Mouse (Mus musculus) midbrain, embryonic 13.5 days (tissue): ENCODE data around the gene Ankrd22. TPM values are rescaled to one million over a fixed set of nuclear protein-coding genes. Genes with fewer than 3 reads are reported as not detected.
"Not testable (repeated sequence)": the region's sequence is repeated elsewhere in the genome, so short reads cannot be mapped to it uniquely, and the experiment has no call there.

ENCODE experiments used
- ATAC-seq: fragments of 200-750 bp; cut with Nextera tagmentation; 2 replicates; pipeline ENCODE4 v1.8.0; 2017; ENCODE audit warnings: mild to moderate bottlenecking, moderate TSS enrichment, moderate library complexity
- H3K27ac ChIP-seq: fragments of 300-500 bp; sonication (generic); 2 replicates; pipeline ENCODE4 v1.5.1; 2015; ENCODE audit warnings: inconsistent platforms, mild to moderate bottlenecking, moderate library complexity
- H3K27me3 ChIP-seq: fragments of 300-500 bp; sonication (generic); 2 replicates; pipeline ENCODE4 v1.6.1; 2015; ENCODE audit warnings: mild to moderate bottlenecking, inconsistent platforms
- H3K36me3 ChIP-seq: fragments of 300-500 bp; sonication (generic); 2 replicates; pipeline ENCODE4 v1.6.1; 2015; ENCODE audit warnings: mild to moderate bottlenecking, inconsistent platforms
- H3K4me1 ChIP-seq: fragments of 300-500 bp; sonication (generic); replicated peaks from 2 replicates; pipeline ENCODE4 v1.6.1; 2015; ENCODE audit warnings: inconsistent platforms
- H3K4me2 ChIP-seq: fragments of 300-500 bp; sonication (generic); replicated peaks from 2 replicates; pipeline ENCODE4 v1.6.1; 2015; ENCODE audit warnings: moderate library complexity, mild to moderate bottlenecking, inconsistent platforms
- H3K4me3 ChIP-seq: fragments of 300-500 bp; sonication (generic); replicated peaks from 2 replicates; pipeline ENCODE4 v1.5.1; 2015; ENCODE audit warnings: mild to moderate bottlenecking, inconsistent platforms
- H3K9ac ChIP-seq: fragments of 300-500 bp; sonication (generic); replicated peaks from 2 replicates; pipeline ENCODE4 v1.6.1; 2015; ENCODE audit warnings: mild to moderate bottlenecking, inconsistent platforms
- H3K9me3 ChIP-seq: fragments of 300-500 bp; sonication (generic); 2 replicates; pipeline ENCODE4 v1.6.1; 2016; ENCODE audit warnings: mild to moderate bottlenecking, inconsistent platforms
- WGBS: fragments of 180-500 bp; shearing (Covaris S2); methylation state at CpG from one replicate; pipeline ENCODE4 v1.1.7; 2015; 5-methylcytosine and 5-hydroxymethylcytosine counted together
- polyA plus RNA-seq: library from polyadenylated mRNA; unstranded; fragments of >200 nt; fragmentation: Nextera tagmentation; extraction: Ambion mirVana; gene quantifications from 2 replicates; pipeline ENCODE4 v1.2.1, GENCODE M21; 2015

Gene Ankrd22
- not detected in 2 replicates for polyA plus RNA-seq

DNA sequence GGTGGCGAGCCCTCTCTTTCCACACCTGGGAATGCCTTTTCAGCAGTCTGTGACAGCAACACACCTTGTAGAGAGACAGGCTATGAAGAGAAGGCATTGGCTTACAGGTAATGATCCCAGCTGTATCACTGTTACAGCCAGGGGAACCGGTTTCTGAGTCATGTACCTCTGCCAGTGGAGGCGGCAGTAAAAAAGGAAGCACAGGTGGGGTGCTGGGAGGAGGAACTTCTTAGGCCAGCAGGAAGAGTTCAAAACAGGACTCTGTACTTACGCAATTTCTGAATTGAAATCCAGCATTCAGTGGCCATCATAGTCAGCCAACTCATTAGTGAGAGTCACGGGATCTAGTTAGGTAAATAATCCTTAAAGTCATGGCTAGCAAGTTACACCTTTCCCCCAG, at the start of gene Ankrd22:
Gene Ankrd22, minus strand, starts transcription at position 163 of the 400 bp plus-strand sequence.
- 76% methylated on average over 5 of the region's 5 CpGs for WGBS
- no peak within 1 kb of the TSS for H3K4me3 ChIP-seq
- H3K4me2 ChIP-seq, result no peak within 1 kb of the TSS
- H3K9me3 ChIP-seq, result no peaks in the 10 kb centered on the region
- H3K9ac ChIP-seq, result no peak within 1 kb of the TSS
- ATAC-seq, result no peak
- H3K27ac ChIP-seq, result no peak within 1 kb of the TSS
- H3K27me3 ChIP-seq, result peaks cover 24% of the 10 kb centered on the region
- H3K4me1 ChIP-seq, result no peaks in the 10 kb centered on the region
- no peaks in the 10 kb centered on the region for H3K36me3 ChIP-seq

DNA sequence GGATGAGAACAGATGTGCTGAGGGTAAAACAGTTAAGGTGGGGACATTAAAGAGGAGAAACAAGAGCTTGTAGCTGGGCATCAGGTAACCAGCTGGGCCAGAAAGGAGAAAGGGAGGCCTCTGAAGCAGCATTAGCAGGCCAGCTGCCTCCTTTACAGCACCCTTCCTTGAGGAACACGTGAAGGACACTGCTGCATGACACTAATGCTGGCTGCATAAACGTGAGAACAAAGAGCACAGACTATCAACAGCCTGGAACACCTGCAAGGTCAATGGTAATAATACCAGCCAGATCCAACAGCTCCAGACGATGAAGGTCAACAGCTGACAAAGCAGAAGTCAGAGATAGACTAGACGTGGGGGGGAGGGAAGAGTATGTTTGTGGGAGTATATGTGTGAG, 48.3 kb upstream of the Ankrd22 start:
- Histone ChIP-seq H3K9ac (no peak overlapping the region), H3K9me3 (no peaks in the 10 kb centered on the region), H3K27me3 (no peaks in the 10 kb centered on the region), H3K4me1 (no peaks in the 10 kb centered on the region; the same call in 1 of the 2 replicates), H3K36me3 (no peaks in the 10 kb centered on the region), H3K27ac (no peak overlapping the region), H3K4me2 (no peak overlapping the region), H3K4me3 (no peak overlapping the region)
- WGBS, result 59% methylated on average over 4 of the region's 4 CpGs
- no peak for ATAC-seq

DNA sequence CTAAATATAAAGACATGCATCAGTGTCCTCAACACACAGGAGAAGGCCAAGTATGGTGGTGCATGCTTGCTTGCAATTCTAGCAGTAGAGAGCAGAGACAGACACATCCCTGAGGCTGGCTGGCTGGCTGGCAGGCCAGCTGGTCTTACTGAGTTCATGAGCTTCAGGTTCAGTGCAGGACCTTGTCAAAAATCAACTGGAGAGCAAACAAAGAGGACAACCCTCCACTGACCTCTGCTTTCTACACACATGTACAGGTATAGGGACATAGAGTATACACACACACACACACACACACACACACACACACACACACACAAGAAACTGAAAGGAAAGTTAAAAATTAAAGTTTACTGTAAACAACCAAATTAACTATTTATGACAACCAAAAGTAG, 47.4 kb upstream of the Ankrd22 start:
- Histone ChIP-seq H3K4me2 (no peak overlapping the region), H3K36me3 (no peaks in the 10 kb centered on the region), H3K27me3 (no peaks in the 10 kb centered on the region), H3K9ac (no peak overlapping the region), H3K4me1 (no peaks in the 10 kb centered on the region; the same call in 1 of the 2 replicates), H3K27ac (no peak overlapping the region), H3K9me3 (no peaks in the 10 kb centered on the region), H3K4me3 (no peak overlapping the region)
- no peak for ATAC-seq

DNA sequence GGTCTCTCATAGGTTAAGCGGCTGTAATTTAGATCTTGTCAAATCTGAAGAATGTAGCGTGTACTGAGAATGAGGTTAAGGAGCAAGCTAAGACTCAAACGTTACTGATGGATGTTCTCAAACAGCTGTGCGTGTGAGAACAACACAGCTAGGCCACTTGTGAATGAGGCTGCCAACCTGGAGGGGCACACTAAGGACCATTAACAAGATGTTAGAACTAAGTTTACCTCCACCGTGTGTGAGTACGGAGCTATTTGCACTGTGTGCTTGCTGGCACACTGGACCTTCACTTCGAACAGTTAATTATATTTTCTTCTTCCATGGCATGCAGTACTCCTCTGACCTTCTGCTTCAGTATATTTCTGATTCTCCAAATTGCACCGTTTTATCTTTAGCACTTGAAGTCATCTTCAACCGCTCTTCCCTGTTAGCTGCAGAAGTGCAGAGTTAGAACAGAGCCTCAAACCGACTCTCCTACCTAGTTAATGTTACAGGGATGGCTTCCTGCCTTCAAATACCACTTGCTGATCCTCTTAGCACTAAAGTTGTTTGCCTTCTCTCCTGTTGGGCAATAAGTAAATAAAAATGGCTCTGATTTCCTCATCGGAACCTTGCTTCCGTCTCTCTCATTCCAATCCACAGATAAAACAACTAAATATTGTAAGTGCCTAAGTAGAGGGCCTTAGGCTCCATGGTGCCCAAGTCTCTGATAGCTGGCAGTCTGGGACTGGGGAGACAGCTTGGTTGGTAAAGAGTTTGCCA, 46.8 kb upstream of the Ankrd22 start:
- no peak overlapping the region for H3K9ac ChIP-seq
- no peak overlapping the region for H3K27ac ChIP-seq
- H3K4me2 ChIP-seq, result no peak overlapping the region
- no peaks in the 10 kb centered on the region; the same call in 1 of the 2 replicates for H3K4me1 ChIP-seq
- H3K36me3 ChIP-seq, result no peaks in the 10 kb centered on the region
- WGBS, result 91% methylated on average over 12 of the region's 12 CpGs
- no peaks in the 10 kb centered on the region for H3K9me3 ChIP-seq
- H3K27me3 ChIP-seq, result no peaks in the 10 kb centered on the region
- no peak for ATAC-seq
- no peak overlapping the region for H3K4me3 ChIP-seq

DNA sequence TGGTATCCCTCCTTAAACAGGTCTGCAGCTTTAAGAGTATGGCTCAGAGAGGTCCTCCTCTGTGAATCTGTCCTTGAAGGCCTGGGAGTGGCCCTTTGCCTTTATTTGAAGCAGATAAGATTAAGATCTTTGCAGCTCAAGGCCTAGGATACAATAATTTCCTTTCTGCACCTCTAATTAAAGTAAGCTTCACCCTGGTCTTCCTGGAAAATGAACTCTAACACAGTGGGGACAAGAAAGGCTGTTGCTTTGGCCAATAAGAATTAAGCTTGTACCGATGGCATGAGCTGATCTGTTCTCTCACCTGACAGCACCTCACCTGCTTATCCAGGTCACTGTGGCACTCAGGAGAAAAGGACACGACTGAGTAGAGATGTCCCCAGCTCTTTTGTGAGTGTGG, 45.0 kb upstream of the Ankrd22 start:
- ATAC-seq, result no peak
- H3K27me3 ChIP-seq, result no peaks in the 10 kb centered on the region
- H3K4me3 ChIP-seq, result no peak overlapping the region
- no peak overlapping the region for H3K9ac ChIP-seq
- no peak overlapping the region for H3K4me2 ChIP-seq
- no peaks in the 10 kb centered on the region for H3K36me3 ChIP-seq
- H3K9me3 ChIP-seq, result no peaks in the 10 kb centered on the region
- WGBS, result 58% methylated on average over 2 of the region's 2 CpGs
- no peaks in the 10 kb centered on the region for H3K4me1 ChIP-seq
- no peak overlapping the region for H3K27ac ChIP-seq

DNA sequence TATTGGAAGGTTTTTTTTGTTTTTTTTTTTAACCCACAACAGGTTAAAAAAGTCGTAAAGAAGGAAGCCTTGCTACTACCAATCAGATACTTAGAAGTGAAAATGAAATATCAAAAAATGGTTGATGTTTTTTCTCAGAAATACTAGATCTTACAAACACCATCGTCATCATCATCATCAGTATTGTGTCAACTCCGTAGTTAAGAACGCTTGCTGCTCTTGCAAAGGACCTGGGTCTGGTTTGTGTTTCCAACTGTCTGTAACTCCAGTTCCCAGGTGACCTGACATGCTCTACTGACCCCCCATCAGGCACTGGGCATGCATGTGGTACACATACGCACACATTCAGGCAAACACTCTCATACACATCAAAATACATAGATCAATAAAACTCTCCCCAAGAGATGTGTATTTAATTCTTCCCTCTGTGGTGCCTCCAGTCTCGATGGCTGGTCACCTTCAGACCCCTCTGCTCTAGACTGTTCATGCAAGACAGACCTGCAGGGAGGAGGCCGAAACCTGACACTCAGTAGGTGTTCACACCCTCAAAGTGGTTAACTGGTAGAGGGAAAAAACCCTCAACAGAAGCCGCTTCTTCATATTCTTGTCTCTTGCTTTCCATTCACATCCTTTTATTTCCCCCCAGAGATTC, 44.2 kb upstream of the Ankrd22 start:
- ATAC-seq, result no peak
- Histone ChIP-seq H3K36me3 (no peaks in the 10 kb centered on the region), H3K4me1 (no peaks in the 10 kb centered on the region), H3K27me3 (no peaks in the 10 kb centered on the region), H3K4me2 (no peak overlapping the region), H3K27ac (no peak overlapping the region), H3K9ac (no peak overlapping the region), H3K9me3 (no peaks in the 10 kb centered on the region), H3K4me3 (no peak overlapping the region)
- WGBS, result 82% methylated on average over 8 of the region's 8 CpGs

DNA sequence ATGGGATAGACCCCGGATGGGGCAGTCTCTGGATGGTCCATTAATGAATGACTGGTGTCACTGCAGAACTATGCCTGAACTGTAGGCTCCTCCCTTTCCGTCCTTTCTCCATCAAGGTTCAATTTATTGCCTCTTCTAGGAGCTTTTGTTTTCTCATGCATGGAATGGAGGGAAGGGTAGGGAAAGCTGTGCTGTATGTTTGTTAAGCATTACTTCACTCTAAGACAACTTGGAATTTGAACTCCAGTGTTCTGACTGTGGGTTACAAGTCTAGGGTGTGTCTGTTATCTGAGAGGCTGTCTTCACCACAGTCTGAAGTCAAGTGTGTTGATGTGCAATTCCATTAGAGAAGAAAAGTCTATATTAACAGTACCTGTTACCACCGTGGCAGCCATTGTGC, 43.2 kb upstream of the Ankrd22 start:
- Histone ChIP-seq H3K36me3 (no peaks in the 10 kb centered on the region), H3K9me3 (no peaks in the 10 kb centered on the region), H3K4me3 (no peak overlapping the region), H3K27ac (no peak overlapping the region), H3K4me2 (no peak overlapping the region), H3K9ac (no peak overlapping the region), H3K27me3 (no peaks in the 10 kb centered on the region), H3K4me1 (no peaks in the 10 kb centered on the region)
- 86% methylated on average over 3 of the region's 3 CpGs for WGBS
- ATAC-seq, result no peak

DNA sequence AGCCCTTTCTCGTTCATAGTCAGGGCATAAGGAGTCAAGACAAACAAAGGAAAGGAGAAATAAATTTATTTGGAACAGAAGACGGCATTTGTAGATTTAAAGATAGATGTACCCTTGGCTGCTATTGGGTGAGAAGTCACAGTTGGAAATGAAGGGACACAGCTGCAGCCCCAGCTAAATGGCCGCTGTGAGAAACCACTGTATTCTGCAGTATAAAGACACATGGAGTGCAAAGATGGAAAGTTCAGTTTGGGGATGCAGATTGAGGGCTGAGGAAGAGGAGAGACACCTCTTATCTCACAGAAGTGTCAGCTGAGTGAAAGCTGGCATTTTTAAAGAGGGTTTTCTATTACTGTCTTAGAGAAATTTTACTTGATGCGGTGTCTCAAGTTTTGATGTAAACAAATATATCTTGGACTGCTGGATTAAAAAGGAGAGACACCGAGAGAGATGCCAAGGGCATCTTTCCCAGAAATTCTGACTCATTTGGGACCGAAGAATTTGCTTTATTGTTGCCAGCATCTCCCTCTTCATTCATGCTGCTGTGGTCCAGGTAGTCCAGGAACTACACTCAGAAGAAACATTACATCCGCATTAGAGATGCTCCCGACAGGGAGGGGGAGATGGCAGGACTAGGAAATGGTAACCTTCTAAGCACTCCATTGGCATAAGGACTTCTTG, 41.0 kb upstream of the Ankrd22 start:
- ATAC-seq, result no peak
- Histone ChIP-seq H3K9me3 (no peaks in the 10 kb centered on the region), H3K9ac (no peak overlapping the region), H3K4me2 (no peak overlapping the region), H3K27ac (no peak overlapping the region), H3K27me3 (no peaks in the 10 kb centered on the region), H3K4me3 (no peak overlapping the region), H3K4me1 (no peaks in the 10 kb centered on the region), H3K36me3 (no peaks in the 10 kb centered on the region)
- WGBS, result 90% methylated on average over 8 of the region's 8 CpGs

DNA sequence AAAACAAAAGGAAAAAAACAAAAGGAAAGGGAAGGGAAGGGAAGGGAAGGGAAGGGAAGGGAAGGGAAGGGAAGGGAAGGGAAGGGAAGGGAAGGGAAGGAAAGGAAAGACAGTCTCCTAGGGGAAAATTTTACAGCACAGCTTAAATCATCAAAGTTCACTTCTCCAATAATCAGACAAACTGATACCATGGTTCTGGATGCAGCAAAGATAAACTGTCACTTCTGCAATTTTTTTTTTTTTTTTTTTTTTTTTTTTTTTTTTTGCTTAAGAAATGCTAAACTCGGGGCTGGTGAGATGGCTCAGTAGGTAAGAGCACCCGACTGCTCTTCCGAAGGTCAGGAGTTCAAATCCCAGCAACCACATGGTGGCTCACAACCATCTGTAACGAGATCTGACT, 40.3 kb upstream of the Ankrd22 start:
- H3K4me1 ChIP-seq, H3K9me3 ChIP-seq, H3K27ac ChIP-seq, H3K4me3 ChIP-seq, H3K27me3 ChIP-seq, H3K4me2 ChIP-seq, H3K9ac ChIP-seq, ATAC-seq, H3K36me3 ChIP-seq: not testable (repeated sequence)
- WGBS, result 87% methylated on average over 4 of the region's 4 CpGs

DNA sequence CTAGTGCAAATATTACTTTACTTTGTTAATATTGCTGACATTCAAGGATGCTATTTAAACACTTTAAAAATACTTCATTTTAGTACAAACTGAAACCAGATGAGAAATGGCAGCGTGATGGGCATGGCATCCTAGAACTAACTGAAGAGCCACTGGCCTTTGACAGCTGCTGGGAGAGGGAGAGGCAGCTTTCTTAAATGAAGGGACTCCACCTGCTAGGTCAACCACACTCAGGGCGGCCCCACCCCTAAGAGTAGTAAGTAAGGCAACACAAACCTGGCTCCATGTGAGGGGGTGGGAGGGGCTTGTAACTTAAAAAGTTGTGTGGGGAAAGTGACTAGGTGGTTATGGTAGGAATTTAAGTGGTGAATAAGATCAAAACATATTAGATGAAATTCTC, 36.8 kb upstream of the Ankrd22 start:
- Histone ChIP-seq H3K4me1 (no peaks in the 10 kb centered on the region), H3K9ac (no peak overlapping the region), H3K4me3 (no peak overlapping the region), H3K27ac (no peak overlapping the region), H3K36me3 (no peaks in the 10 kb centered on the region), H3K4me2 (no peak overlapping the region), H3K9me3 (no peaks in the 10 kb centered on the region), H3K27me3 (no peaks in the 10 kb centered on the region)
- ATAC-seq, result no peak
- WGBS, result 81% methylated on average over 2 of the region's 2 CpGs

DNA sequence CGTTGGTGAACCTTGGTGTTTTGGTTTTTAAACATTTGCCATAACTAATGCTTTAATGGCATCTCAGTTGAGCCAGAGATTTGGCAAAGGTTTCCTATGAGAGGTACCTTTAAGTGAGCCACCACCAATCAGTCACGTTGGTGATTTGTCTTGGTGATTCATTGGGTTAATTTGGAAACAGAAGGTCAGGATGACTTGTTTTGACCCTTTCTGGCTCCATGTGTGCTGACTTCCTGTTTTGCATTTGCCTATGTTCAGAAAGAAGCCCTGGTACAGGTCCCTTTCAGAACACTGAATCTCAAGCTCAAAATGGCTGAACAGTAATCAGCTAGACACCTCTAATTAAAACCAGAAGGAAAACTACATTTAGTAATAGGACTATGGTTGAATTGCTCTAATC, 33.6 kb upstream of the Ankrd22 start:
- H3K4me1 ChIP-seq, result no peaks in the 10 kb centered on the region
- no peak for ATAC-seq
- WGBS, result 87% methylated on average over 2 of the region's 2 CpGs
- H3K9me3 ChIP-seq, result no peaks in the 10 kb centered on the region
- H3K36me3 ChIP-seq, result no peaks in the 10 kb centered on the region
- H3K9ac ChIP-seq, result no peak overlapping the region
- no peak overlapping the region for H3K4me2 ChIP-seq
- peaks cover 4% of the 10 kb centered on the region; the same call in 1 of the 2 replicates for H3K27me3 ChIP-seq
- no peak overlapping the region for H3K4me3 ChIP-seq
- H3K27ac ChIP-seq, result no peak overlapping the region

DNA sequence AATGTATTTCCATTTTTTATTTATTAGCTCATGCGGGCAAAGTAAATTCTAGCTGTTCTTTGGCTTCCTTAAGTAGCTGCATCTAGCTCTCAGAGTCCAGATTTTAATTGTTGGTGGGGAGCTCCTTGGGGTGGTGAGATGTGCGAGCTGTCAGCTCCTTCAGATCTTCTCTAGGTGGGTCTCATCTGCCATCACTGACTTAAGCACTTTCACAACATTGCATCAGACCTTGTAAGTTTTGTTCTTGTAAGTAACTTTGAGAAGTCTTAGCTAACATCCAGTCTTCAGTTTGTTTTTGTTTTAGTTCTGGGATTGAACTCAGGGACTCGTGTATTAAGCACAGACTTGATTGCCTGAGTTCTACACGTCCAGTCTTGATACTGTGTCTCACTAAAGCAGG, 33.0 kb upstream of the Ankrd22 start:
- Histone ChIP-seq H3K36me3 (no peaks in the 10 kb centered on the region), H3K4me2 (no peak overlapping the region), H3K4me1 (no peaks in the 10 kb centered on the region), H3K27ac (no peak overlapping the region), H3K4me3 (no peak overlapping the region), H3K27me3 (peaks cover 10% of the 10 kb centered on the region; the same call in 1 of the 2 replicates), H3K9me3 (no peaks in the 10 kb centered on the region), H3K9ac (no peak overlapping the region)
- ATAC-seq, result no peak
- WGBS, result 88% methylated on average over 4 of the region's 4 CpGs
